Mouse (Mus musculus): Measurements from ENCODE around the gene Nrxn3. TPM values are rescaled to one million over a fixed set of nuclear protein-coding genes. Genes with fewer than 3 reads are reported as not detected.
A peak's percentile ranks its signal among the peaks of the same experiment; 100 is the strongest.

The Nrxn3 gene
- polyA plus RNA-seq, 1 experiment from 2014 or later, result 2.7 TPM

GRCm38 (mm10) chr12:90183021-90183420, 1460.3 kb downstream of the Nrxn3 start:
- H3K9me3 ChIP-seq, result no peaks in the 10 kb centered on the region
- ATAC-seq (ENCODE audit: borderline replicate concordance, extremely low read depth, low FRiP score, low TSS enrichment), result peak; percentile 85; the same call in 1 of the 2 replicates
- H3K9ac ChIP-seq, result no peak overlapping the region
- no peaks in the 10 kb centered on the region for H3K36me3 ChIP-seq
- H3K4me3 ChIP-seq, result no peak overlapping the region
- no peak overlapping the region for H3K4me2 ChIP-seq
- no peaks in the 10 kb centered on the region for H3K27me3 ChIP-seq
- peak overlapping the region; percentile 15; the same call in 1 of the 2 replicates for H3K27ac ChIP-seq
- no peaks in the 10 kb centered on the region for H3K4me1 ChIP-seq
- WGBS, result 43% methylated on average over 2 of the region's 2 CpGs

DNA sequence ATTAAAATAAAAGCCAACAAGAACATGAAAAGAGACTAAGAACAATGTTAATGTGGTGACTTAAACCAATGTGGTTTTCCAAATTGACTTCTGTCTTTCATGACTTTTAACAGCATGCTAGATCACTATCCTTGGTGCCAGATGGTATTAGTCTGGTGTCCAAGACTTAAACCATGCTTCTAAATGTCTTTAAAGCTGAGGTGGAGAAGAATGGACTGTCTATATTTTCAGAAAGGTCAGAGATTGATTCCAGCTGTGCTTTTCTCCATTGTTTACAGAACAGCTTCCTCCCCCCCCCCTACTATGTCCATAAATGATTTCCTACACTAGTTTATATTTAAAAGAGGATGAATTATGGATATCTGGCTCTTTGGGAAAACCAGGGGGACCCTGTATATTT, 1473.5 kb downstream of the Nrxn3 start:
- Histone ChIP-seq H3K27ac (no peak overlapping the region), H3K27me3 (no peaks in the 10 kb centered on the region), H3K9ac (no peak overlapping the region), H3K4me2 (no peak overlapping the region), H3K9me3 (no peaks in the 10 kb centered on the region), H3K36me3 (no peaks in the 10 kb centered on the region), H3K4me1 (no peaks in the 10 kb centered on the region), H3K4me3 (no peak overlapping the region)
- ATAC-seq (ENCODE audit: borderline replicate concordance, extremely low read depth, low FRiP score, low TSS enrichment), result peak; percentile 89; the same call in 1 of the 2 replicates

GRCm38 (mm10) chr12:90197994-90198393, 1475.3 kb downstream of the Nrxn3 start:
- Histone ChIP-seq H3K27ac (no peak overlapping the region), H3K9me3 (no peaks in the 10 kb centered on the region), H3K4me3 (no peak overlapping the region), H3K4me1 (no peaks in the 10 kb centered on the region), H3K4me2 (no peak overlapping the region), H3K36me3 (no peaks in the 10 kb centered on the region), H3K27me3 (no peaks in the 10 kb centered on the region), H3K9ac (no peak overlapping the region)
- WGBS, result 93% methylated on average over 3 of the region's 3 CpGs
- ATAC-seq (ENCODE audit: borderline replicate concordance, extremely low read depth, low FRiP score, low TSS enrichment), result no peak

DNA sequence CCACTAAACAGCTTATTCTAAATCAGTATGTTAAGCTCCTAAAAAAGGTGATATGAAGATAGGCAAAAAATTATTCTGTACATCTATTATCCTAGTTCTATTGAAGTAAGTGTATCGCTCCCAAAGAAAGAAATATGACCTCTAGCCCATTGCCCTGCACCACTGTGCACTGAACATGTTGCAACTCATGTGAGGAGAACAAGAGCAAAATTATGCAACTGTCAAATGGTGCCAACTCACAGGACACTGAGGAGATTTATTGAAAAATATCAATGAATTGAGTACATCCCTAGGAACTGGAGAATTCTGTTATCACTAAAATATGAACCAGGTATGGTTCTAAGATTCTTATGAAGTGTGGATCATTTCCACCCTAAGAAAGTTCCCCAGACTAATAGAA, 1479.8 kb downstream of the Nrxn3 start:
- Histone ChIP-seq H3K9me3 (no peaks in the 10 kb centered on the region), H3K4me1 (no peaks in the 10 kb centered on the region), H3K27ac (no peak overlapping the region), H3K36me3 (no peaks in the 10 kb centered on the region), H3K4me2 (no peak overlapping the region), H3K27me3 (no peaks in the 10 kb centered on the region), H3K4me3 (no peak overlapping the region), H3K9ac (no peak overlapping the region)
- 83% methylated on average over 1 of the region's 1 CpGs for WGBS
- ATAC-seq (ENCODE audit: borderline replicate concordance, extremely low read depth, low FRiP score, low TSS enrichment), result no peak

DNA sequence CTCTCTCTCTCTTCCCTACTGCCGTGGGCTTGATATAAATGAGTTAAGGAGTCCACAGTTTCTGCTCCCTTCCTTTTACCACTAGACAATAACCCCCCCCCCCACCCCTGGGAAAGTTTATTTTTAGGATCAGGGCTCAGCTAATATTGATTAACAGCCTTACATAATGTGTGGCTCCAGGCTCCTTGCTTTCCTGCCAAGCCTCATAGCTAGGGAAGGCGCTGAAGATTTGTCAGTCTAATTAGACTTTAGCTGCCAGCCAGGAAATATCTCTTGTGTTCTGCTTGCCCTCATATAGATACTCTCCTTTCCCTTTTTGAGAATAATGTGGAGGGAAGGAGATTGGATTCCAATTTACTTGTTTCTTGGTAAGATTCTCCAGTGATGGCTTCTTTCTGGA, 1488.7 kb downstream of the Nrxn3 start:
- no peaks in the 10 kb centered on the region for H3K4me1 ChIP-seq
- 18% methylated on average over 2 of the region's 2 CpGs for WGBS
- peak overlapping the region; percentile 18; the same call in 1 of the 2 replicates for H3K27ac ChIP-seq
- H3K36me3 ChIP-seq, result no peaks in the 10 kb centered on the region
- no peaks in the 10 kb centered on the region for H3K9me3 ChIP-seq
- no peaks in the 10 kb centered on the region for H3K27me3 ChIP-seq
- peak; percentile 39; the same call in 1 of the 2 replicates for ATAC-seq (ENCODE audit: borderline replicate concordance, extremely low read depth, low FRiP score, low TSS enrichment)
- no peak overlapping the region for H3K9ac ChIP-seq
- H3K4me3 ChIP-seq, result no peak overlapping the region
- no peak overlapping the region for H3K4me2 ChIP-seq

DNA sequence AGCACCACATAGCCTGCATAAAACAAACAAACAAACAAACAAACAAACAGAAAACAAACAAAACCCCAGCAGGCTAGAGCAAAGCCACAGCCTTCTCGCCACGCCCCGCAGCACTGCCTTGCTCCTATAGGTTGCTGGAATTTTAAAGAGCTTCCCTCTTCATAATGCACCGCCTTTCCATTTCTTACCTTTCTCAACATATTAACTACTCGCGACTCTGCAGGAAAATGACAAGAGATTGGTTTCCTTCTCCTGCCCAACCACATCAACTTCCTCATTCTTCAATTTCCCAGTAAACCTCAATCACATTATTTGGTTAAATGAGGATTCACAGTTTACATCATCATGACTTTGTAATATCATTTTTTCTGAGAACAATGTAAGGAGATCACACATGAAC, 1494.4 kb downstream of the Nrxn3 start:
- ATAC-seq (ENCODE audit: borderline replicate concordance, extremely low read depth, low FRiP score, low TSS enrichment), result no peak
- Histone ChIP-seq H3K27ac (no peak overlapping the region), H3K4me1 (no peaks in the 10 kb centered on the region), H3K4me3 (no peak overlapping the region), H3K9me3 (no peaks in the 10 kb centered on the region), H3K36me3 (no peaks in the 10 kb centered on the region), H3K4me2 (no peak overlapping the region), H3K9ac (no peak overlapping the region), H3K27me3 (no peaks in the 10 kb centered on the region)
- 62% methylated on average over 6 of the region's 6 CpGs for WGBS

- Histone ChIP-seq H3K27me3 (no peaks in the 10 kb centered on the region), H3K4me2 (no peak overlapping the region), H3K27ac (no peak overlapping the region), H3K4me1 (no peaks in the 10 kb centered on the region), H3K36me3 (no peaks in the 10 kb centered on the region), H3K9me3 (no peaks in the 10 kb centered on the region), H3K9ac (no peak overlapping the region), H3K4me3 (no peak overlapping the region)
- no peak for ATAC-seq (ENCODE audit: borderline replicate concordance, extremely low read depth, low FRiP score, low TSS enrichment)
- WGBS, result 49% methylated on average over 2 of the region's 2 CpGs
Observed at GRCm38 (mm10) chr12:90229062-90229461, 1506.4 kb downstream of the Nrxn3 start.

DNA sequence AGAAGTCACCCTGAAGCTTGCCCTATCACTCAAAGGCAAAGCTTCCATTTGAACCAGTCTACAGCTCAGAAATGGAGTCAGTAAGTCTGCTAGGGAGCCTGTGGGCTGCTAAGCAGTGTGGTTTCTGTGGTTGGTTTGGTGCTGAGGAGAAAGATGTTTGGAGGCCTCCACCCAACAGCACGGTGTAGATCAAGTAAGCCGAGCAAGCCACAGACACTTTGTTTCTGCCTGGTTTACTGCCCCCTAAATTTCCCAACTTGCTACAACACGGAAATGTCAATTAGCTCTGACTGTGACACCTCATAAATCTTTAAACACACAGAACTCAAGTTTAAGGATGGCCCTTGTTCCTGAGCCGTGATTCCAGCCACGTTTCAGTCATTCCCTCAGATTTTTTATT, 1513.4 kb downstream of the Nrxn3 start:
- Histone ChIP-seq H3K9ac (no peak overlapping the region), H3K27ac (no peak overlapping the region), H3K9me3 (no peaks in the 10 kb centered on the region), H3K27me3 (no peaks in the 10 kb centered on the region), H3K4me3 (no peak overlapping the region), H3K4me1 (no peaks in the 10 kb centered on the region), H3K4me2 (no peak overlapping the region), H3K36me3 (no peaks in the 10 kb centered on the region)
- WGBS, result 43% methylated on average over 5 of the region's 5 CpGs
- ATAC-seq (ENCODE audit: borderline replicate concordance, extremely low read depth, low FRiP score, low TSS enrichment), result no peak

DNA sequence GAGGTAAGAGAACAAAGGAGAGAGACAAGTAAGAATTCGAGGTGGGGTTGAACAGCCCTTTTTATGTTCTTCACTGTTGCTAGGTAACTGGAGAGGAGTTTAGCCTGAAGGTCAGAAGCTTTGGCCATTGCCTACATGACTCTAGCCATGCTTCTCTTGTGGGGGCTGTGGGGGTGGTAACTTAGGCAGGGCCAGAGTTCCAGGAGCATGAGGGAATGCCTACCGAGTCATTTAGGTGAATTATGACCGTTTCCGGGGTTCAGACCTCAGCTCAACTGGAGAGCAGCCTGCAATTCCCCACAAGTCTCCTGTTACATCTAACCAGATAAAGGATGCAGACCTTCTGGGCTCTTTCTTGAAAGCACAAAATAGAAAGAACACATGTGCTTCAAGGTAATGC, 1537.6 kb downstream of the Nrxn3 start:
- H3K9ac ChIP-seq, result no peak overlapping the region
- WGBS, result 54% methylated on average over 4 of the region's 4 CpGs
- ATAC-seq (ENCODE audit: borderline replicate concordance, extremely low read depth, low FRiP score, low TSS enrichment), result no peak

DNA sequence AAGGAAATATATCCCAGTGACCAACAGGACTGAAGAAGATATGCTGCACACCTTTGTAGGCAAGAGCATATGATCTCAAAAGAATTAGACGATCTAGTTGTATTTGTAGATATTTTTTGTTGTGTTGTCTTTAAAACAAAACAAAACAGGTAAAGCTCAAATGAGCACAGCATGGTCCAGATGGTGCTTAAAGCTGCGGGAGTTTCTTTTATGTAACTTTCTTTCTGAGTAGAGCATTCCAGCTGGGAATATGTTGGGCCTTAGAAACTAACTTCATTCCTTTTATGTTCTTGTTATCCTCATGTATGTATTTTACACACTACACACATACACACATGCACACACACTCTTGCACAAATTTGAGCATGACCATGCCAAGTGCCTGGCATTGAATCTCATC, 1545.4 kb downstream of the Nrxn3 start:
- H3K36me3 ChIP-seq, result no peaks in the 10 kb centered on the region
- H3K4me3 ChIP-seq, result no peak overlapping the region
- H3K4me2 ChIP-seq, result no peak overlapping the region
- no peaks in the 10 kb centered on the region for H3K27me3 ChIP-seq
- no peaks in the 10 kb centered on the region for H3K4me1 ChIP-seq
- H3K9ac ChIP-seq, result no peak overlapping the region
- no peaks in the 10 kb centered on the region for H3K9me3 ChIP-seq
- no peak for ATAC-seq (ENCODE audit: borderline replicate concordance, extremely low read depth, low FRiP score, low TSS enrichment)
- H3K27ac ChIP-seq, result no peak overlapping the region
- WGBS, result 87% methylated on average over 2 of the region's 2 CpGs

More for the DNA sequence above, 1537.6 kb downstream of the Nrxn3 start:
- H3K27ac ChIP-seq, result no peak overlapping the region
- H3K4me2 ChIP-seq, result no peak overlapping the region
- no peaks in the 10 kb centered on the region for H3K9me3 ChIP-seq
- H3K4me1 ChIP-seq, result no peaks in the 10 kb centered on the region
- no peaks in the 10 kb centered on the region for H3K27me3 ChIP-seq
- no peaks in the 10 kb centered on the region for H3K36me3 ChIP-seq
- H3K4me3 ChIP-seq, result no peak overlapping the region

DNA sequence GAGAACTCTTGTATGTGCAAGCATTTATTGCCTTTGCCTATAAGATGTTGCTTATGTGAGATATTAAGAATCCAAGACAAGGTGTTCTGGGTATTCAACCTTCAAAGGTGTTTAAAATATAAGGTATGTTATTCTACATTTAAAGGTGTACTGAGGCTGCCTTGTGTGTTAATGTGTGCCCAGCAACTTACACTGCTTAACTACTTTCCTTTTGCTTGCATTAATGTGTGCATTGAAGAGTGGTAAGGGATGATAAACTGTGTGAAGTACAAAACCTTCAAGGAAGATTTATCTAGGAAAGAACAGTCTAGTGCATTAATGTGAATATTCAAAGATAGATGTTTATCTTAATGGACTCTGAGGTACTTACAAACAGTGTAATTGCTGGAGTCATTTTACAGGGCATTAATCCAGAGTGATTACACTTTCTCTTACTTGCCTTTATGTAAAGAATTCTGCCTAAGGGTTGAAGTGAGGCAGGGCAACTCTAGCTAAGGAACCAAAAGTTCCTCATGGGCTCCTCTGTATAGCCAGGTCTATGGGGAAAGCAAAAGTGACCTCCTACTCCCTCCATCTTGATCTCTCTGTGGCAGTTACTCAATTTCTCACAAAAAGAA, 1548.2 kb downstream of the Nrxn3 start:
- Histone ChIP-seq H3K9ac (no peak overlapping the region), H3K4me2 (no peak overlapping the region), H3K36me3 (no peaks in the 10 kb centered on the region), H3K4me3 (no peak overlapping the region), H3K9me3 (no peaks in the 10 kb centered on the region), H3K4me1 (no peaks in the 10 kb centered on the region), H3K27ac (no peak overlapping the region), H3K27me3 (no peaks in the 10 kb centered on the region)
- ATAC-seq (ENCODE audit: borderline replicate concordance, extremely low read depth, low FRiP score, low TSS enrichment), result no peak

DNA sequence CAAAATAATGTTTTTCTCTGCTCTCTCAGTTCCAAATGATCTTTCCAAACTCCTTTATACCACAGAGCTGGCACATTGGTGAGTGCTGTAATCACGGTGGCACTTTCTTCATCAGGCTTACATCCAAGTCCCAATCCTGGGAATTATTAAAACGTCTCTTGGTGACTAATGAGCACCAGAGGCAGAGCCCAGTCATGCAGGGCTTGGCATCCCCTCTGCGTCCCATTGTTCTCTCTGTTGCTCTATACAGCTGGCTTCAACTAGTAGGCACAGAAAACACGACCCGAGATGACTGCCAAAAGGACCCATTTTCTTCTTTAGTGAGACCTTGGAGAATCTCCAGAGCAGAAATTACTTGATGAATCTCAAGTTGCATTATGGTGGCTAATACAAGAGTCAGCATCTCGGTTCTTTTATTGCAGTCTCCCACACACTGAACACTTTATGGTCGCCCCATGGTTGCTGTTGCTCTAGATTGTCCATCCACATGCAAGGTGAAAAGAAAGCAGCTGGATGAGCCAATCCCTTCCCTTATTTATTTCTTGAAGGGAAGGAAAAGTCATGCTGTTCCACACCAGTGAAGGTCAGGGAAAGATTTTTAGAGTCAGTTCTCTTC, 1552.1 kb downstream of the Nrxn3 start:
- no peaks in the 10 kb centered on the region for H3K4me1 ChIP-seq
- H3K4me3 ChIP-seq, result no peak overlapping the region
- no peak overlapping the region for H3K27ac ChIP-seq
- no peaks in the 10 kb centered on the region for H3K27me3 ChIP-seq
- 80% methylated on average over 7 of the region's 7 CpGs for WGBS
- H3K4me2 ChIP-seq, result no peak overlapping the region
- no peaks in the 10 kb centered on the region for H3K9me3 ChIP-seq
- H3K36me3 ChIP-seq, result no peaks in the 10 kb centered on the region
- H3K9ac ChIP-seq, result no peak overlapping the region
- ATAC-seq (ENCODE audit: borderline replicate concordance, extremely low read depth, low FRiP score, low TSS enrichment), result no peak

Measured in lung, embryonic 15.5 days (tissue).